ENCODE assay signal across 16 mouse cellular contexts in the genomic region with DNA sequence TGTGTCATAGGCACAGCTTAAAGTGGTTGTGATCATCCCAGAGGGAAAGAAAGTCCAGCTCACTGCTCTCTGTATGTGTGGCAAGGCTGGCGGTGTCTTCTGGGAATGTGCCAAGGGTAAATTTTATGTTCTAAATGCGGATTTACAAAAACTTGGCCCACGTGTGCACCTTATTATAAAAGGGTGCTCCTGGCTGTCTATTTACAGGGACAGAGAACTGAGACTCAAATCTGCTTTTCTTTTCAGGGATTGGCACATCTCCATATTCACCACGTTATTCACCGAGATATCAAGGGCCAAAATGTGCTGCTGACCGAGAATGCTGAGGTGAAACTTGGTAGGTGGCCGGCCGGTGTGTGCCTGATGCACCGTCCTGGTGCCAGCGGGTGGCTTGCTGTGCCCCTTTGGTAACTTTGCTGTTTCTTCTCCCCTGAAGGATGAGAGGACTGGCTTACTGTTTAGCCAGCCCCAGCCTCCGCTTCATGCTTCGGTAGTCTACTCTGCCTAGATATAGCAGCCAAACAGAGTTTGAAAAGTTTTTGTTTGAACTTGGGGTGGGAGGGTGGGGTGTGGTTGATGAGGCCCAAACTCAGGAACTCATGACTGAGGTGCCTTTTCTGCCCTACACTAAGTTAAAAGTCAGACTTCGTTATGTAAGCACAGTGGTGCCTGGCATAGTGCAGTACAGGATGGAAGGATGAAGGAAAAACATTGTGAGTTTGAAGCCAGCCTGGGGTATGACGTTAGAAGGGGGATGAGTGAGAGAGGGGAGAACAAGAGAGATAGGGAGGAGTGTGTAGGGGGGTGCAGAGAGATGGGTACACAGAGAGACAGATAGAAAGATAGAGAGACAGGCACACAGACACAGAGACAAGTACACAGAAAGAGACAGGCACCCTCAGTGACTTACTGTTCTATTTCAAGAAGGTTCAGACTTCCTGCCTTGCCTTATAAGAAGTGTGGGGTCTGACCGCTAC.
DNase-seq lines count a peak whose midpoint lies in the region; ATAC-seq and TF ChIP-seq lines count a peak whose summit lies in the region.
"Had no signal": no experiment of that assay in that cellular context is flagged by ENCODE, and none has a peak within 500 bp of the region (broad histone marks: within the 10 kb centered on the region; RNA-seq: fewer than 3 reads in every experiment).

No protein-coding gene starts in this region.

- no peak overlapping the region for H3K4me3 ChIP-seq in gastrocnemius, adult 2 months
- H3K4me3 ChIP-seq in limb, embryonic 15.5 days: no peak overlapping the region
- H3K4me3 ChIP-seq in limb, embryonic 10.5 days: no peak overlapping the region
- no peak overlapping the region for H3K4me3 ChIP-seq in neural tube, embryonic 14.5 days (ENCODE audit: low read depth, low read length)
- H3K4me3 ChIP-seq: midbrain, embryonic 12.5 days; neural tube, embryonic 12.5 days had no signal

- no peak for DNase-seq in gastrocnemius, adult 2 months
- no peak for DNase-seq in gastrocnemius, adult 8-10 months (ENCODE audit: low spot score in 2 of 2)
- no peak for DNase-seq in limb, embryonic 10.5 days (ENCODE audit: low spot score)
- DNase-seq in brain, embryonic 14.5 days (ENCODE audit: low read depth): peak; percentile 55
- no peak for DNase-seq in right cerebral cortex, postnatal 14 days
- no peak for DNase-seq in cerebellum, adult 11 months
- DNase-seq: cerebellum, adult 18-20 months; heart, postnatal 36 days; layer of hippocampus, adult 9-11 months; left cerebral cortex, postnatal 4 days had no signal

- WGBS in limb, embryonic 15.5 days: 78% methylated on average over 15 of the region's 15 CpGs
- 92% methylated on average over 15 of the region's 15 CpGs for WGBS in limb, embryonic 10.5 days
- 84% methylated on average over 15 of the region's 15 CpGs for WGBS in neural tube, embryonic 14.5 days

- H3K4me1 ChIP-seq in limb, embryonic 15.5 days: peaks cover 9% of the 10 kb centered on the region; the same call in 1 of the 2 replicates
- H3K4me1 ChIP-seq in limb, embryonic 10.5 days: no peaks in the 10 kb centered on the region
- peaks cover 3% of the 10 kb centered on the region; the same call in 1 of the 2 replicates for H3K4me1 ChIP-seq in neural tube, embryonic 14.5 days (ENCODE audit: control insufficient read depth, insufficient read depth, low read length)
- H3K4me1 ChIP-seq: neural tube, embryonic 12.5 days had no signal

- H3K9ac ChIP-seq in limb, embryonic 15.5 days: no peak overlapping the region
- no peak overlapping the region for H3K9ac ChIP-seq in neural tube, embryonic 14.5 days (replicated peaks; ENCODE audit: low read depth, low read length)
- H3K9ac ChIP-seq: liver, embryonic 14.5 days; midbrain, embryonic 12.5 days; neural tube, embryonic 12.5 days had no signal

- H3K27me3 ChIP-seq in limb, embryonic 15.5 days: no peaks in the 10 kb centered on the region
- H3K27me3 ChIP-seq in limb, embryonic 10.5 days (ENCODE audit: low read depth, poor library complexity, severe bottlenecking): no peaks in the 10 kb centered on the region
- H3K27me3 ChIP-seq in neural tube, embryonic 14.5 days (ENCODE audit: control insufficient read depth, insufficient read depth, low read length): no peaks in the 10 kb centered on the region
- H3K27me3 ChIP-seq: midbrain, embryonic 12.5 days; neural tube, embryonic 12.5 days had no signal

- H3K9me3 ChIP-seq in limb, embryonic 15.5 days: no peaks in the 10 kb centered on the region
- H3K9me3 ChIP-seq in limb, embryonic 10.5 days (replicated peaks): no peaks in the 10 kb centered on the region
- no peaks in the 10 kb centered on the region for H3K9me3 ChIP-seq in neural tube, embryonic 14.5 days (ENCODE audit: control insufficient read depth, low read length)
- H3K9me3 ChIP-seq: midbrain, embryonic 12.5 days; neural tube, embryonic 12.5 days had no signal

- no peak for TF ChIP-seq POLR2A in brain, embryonic 14.5 days (IDR thresholded peaks at IDR 0.05; ENCODE audit: borderline replicate concordance, extremely low read depth, insufficient read depth, insufficient read length, poor library complexity, severe bottlenecking)

- intact Hi-C loops in gastrocnemius, adult 2 months (cut with DNase I): loop anchor here (5.0 kb wide), 3 partner anchors 218 to 368 kb away; no protein-coding TSS in a partner anchor

- no peak for TF ChIP-seq CTCF in gastrocnemius, adult 2 months (IDR thresholded peaks at IDR 0.05)
- no peak for TF ChIP-seq CTCF in brain, embryonic 14.5 days (IDR thresholded peaks at IDR 0.05; ENCODE audit: borderline replicate concordance, extremely low read depth, insufficient read depth, insufficient read length)

- no peak for ATAC-seq in limb, embryonic 15.5 days (ENCODE audit: insufficient number of reproducible peaks, low FRiP score, low TSS enrichment, low read depth)
- ATAC-seq in neural tube, embryonic 14.5 days (ENCODE audit: low read depth): no peak
- ATAC-seq: activated CD4-positive, CD25-positive, alpha-beta regulatory T cell, adult 4 months had no signal

- no peak overlapping the region for H3K4me2 ChIP-seq in limb, embryonic 15.5 days
- H3K4me2 ChIP-seq in neural tube, embryonic 14.5 days (ENCODE audit: low read depth, low read length): no peak overlapping the region
- H3K4me2 ChIP-seq: midbrain, embryonic 12.5 days; neural tube, embryonic 12.5 days had no signal

- peaks cover 84% of the 10 kb centered on the region for H3K36me3 ChIP-seq in limb, embryonic 15.5 days
- peaks cover 100% of the 10 kb centered on the region for H3K36me3 ChIP-seq in limb, embryonic 10.5 days
- peaks cover 43% of the 10 kb centered on the region for H3K36me3 ChIP-seq in neural tube, embryonic 14.5 days (ENCODE audit: control insufficient read depth, insufficient read depth, low read length)

- peak overlapping the region; percentile 10; the same call in 1 of the 2 replicates for H3K27ac ChIP-seq in gastrocnemius, adult 2 months
- 0 out of 2 replicates have a peak overlapping the region, but pooled peaks have one; percentile 44 for H3K27ac ChIP-seq in limb, embryonic 15.5 days
- no peak overlapping the region for H3K27ac ChIP-seq in limb, embryonic 10.5 days
- H3K27ac ChIP-seq in neural tube, embryonic 14.5 days (ENCODE audit: low read depth, low read length): peak overlapping the region; percentile 60; the same call in 1 of the 2 replicates
- H3K27ac ChIP-seq: liver, embryonic 14.5 days; midbrain, embryonic 12.5 days; neural tube, embryonic 12.5 days had no signal
